Mouse (Mus musculus) spleen, embryonic (tissue): ENCODE results near the gene Wdr27.

Experiments used
- CTCF ChIA-PET: fragments of 350-600 bp; sonication (Branson Sonifier 250); formaldehyde crosslinking; loops from one replicate; lab custom pipeline; 2022; lab: Charles Lee

Gene Wdr27

GRCm38 (mm10) chr17:14826715-14827295 lies 116.2 kb downstream of the Wdr27 start:
- CTCF ChIA-PET: no interaction called here

DNA sequence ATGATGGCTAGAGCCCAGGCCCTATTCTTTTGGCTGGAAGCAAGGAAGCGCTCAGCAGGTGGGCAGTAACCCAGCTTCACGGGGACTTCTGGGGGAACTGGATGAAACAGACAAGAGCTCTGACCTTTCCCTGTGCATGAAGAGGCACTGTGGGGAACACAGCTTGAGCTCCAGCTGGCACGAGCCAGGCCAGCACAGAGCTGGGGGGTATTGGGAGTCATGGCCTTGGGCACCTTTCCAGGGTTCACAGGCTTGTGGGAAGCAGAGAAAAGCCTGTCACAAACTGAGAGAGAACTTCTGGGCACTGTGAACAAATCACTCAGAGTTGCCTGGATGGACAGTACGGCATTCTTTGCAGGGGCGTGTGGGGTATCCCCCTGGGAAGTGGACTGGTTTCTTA lies 118.0 kb downstream of the Wdr27 start:
- CTCF ChIA-PET: no interaction called here

DNA sequence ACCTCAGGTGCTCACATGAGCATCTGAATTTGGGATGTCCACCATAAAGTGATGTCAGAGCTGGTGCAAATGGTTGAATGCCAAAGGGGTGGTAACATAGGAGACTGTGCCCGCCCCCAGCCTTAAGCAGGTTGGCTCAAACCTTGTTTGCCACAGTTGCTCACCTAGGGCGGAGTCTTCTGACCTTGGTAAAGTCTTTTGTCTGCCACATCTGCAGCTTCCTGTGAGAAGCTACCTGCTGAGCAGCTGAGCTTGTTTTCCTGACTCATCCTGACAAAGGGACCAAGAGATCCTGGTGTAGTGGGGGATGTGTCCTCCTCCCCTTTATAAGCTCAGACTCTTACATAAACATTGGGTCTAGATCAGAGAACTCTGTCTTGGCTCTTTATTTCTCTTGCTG lies 125.0 kb downstream of the Wdr27 start:
- CTCF ChIA-PET: no interaction called here

DNA sequence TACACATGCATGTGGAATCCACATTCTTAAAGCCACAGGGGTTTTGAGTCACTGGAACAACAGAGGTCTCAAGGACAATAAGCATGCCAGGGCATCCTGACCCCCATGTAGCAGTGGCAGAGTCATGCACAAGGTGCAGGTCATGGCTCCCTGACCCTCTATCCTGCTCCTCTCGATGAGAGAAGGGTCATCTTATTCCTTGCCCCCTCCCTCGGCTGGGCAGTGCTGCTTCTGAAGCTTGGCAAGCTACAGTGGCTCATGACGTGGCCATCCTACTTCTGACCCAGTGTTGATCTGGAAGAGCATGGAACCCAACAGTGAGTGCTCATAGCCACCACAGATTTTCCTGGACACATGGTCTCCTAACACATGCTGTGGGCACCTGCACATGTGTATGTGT lies 126.9 kb downstream of the Wdr27 start:
- CTCF ChIA-PET: no interaction called here

DNA sequence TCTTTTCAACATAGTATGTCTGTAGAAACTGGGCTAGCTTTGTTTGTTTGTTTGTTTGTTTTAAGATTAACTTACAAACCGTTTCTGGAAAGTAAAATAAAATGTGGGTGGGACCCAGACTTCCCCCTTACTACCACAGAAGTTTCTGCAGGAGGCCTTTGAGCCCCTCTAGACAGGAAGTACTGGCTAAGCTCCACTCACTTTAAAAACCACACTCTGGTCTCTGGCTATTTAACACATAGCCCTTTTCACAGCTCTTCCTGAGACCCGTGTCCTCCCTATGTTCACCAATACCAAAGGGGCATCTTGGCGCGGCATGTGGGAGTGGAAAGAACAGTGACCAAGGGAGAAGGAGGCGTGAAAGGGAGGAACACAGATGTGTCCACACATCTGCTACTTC lies 127.7 kb downstream of the Wdr27 start:
- CTCF ChIA-PET: no interaction called here

DNA sequence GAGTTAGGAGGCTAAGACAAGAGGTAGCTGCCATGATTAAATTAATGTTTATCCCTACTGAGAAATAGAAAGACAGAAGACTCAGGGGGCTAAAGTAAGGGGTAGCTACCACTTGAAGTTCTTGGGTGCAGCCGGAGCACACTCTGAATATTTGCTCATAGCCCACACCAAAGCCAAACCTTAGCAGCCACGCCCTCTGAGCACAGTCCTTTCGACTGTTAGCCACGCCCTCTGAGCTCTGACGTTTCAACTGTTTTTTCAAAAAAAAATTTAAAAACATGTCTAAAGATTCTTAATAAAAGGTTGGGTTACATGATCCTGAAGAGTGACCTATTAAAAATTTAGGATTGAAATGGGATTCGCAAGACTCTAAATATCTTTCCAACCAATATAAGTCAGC lies 130.3 kb downstream of the Wdr27 start:
- CTCF ChIA-PET: no interaction called here

- CTCF ChIA-PET: no interaction called here
Measured at GRCm38 (mm10) chr17:14812033-14812432, 130.9 kb downstream of the Wdr27 start.

DNA sequence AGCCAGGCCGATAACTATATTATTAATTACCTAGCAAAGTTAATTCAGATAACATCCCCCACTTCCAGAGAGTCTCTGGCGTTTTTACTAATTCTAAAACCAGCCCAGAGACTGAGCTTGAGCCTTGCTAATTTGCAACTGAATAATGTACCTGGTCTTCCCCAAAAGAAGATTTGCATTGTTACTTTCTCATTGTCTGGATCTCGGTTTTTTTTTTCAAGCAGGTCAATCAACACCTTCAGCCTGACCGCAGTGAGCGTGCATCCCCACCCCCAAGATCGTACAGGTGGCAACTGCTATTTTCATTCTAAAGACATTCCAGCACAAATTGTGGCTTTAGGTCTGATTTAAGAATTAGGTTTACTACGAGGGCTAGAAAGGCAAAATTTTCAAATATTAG lies 136.2 kb downstream of the Wdr27 start:
- CTCF ChIA-PET: no interaction called here

DNA sequence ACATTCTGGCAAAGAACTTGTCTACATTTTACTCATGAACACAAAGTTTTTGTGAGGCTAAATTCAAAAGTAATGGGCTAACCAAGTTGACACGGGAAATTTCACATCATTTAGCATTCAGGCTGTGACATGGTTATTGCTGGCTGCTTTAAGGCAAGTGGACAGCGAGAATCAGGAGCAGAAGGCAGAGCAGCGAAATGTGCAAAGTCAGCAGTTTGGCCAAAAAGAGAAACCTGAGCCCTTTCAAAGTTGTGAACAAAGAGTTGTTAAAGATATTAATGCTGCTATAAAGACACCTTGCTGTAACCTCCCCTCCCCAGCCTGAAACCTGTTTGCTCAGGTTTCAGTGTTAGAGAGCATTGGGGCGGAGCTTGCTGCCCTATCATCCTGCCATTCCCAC lies 143.7 kb downstream of the Wdr27 start:
- CTCF ChIA-PET: no interaction called here

DNA sequence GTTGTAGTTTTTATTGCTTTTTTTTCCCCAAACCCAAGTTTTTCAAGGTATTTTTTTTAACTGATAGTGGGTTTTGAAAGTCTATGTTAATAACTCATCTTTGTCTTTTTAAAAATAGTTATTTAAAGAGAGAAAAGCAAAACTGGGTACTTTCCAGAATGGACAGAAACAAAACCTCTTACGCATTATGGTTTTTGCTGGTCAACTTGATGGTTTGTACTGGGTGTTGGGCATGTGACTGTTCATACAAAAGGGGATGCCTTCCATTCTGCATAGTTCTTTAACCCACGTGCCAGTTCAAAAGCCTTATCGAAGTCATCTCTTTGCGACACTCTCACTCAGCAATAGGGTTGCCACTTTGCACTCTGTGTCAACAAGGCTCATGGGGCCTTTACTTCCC lies 147.9 kb downstream of the Wdr27 start:
- CTCF ChIA-PET: no interaction called here

GRCm38 (mm10) chr17:14779356-14779755 lies 163.6 kb downstream of the Wdr27 start:
- CTCF ChIA-PET: no interaction called here

GRCm38 (mm10) chr17:14771339-14771738 lies 171.6 kb downstream of the Wdr27 start:
- CTCF ChIA-PET: no interaction called here

- CTCF ChIA-PET: no interaction called here
Measured at GRCm38 (mm10) chr17:14770377-14770776, 172.6 kb downstream of the Wdr27 start.
